Mouse (Mus musculus) activated CD4-positive, CD25-positive, alpha-beta regulatory T cell, adult 4 months (primary cell): ENCODE results near the gene Cdc7. TPM values are rescaled to one million over a fixed set of nuclear protein-coding genes. Genes with fewer than 3 reads are reported as not detected.
"Not testable (repeated sequence)": the region's sequence is repeated elsewhere in the genome, so short reads cannot be mapped to it uniquely, and the experiment has no call there.

Experiments used
- ATAC-seq: one replicate; pipeline ENCODE4 v1.8.0; 2017
- polyA plus RNA-seq, 2 experiments: library from polyadenylated mRNA; unstranded; fragments of 100-300 nt; shearing (Covaris generic); gene quantifications; one replicate each; pipeline ENCODE4 v1.2.1; 2017

Cdc7 gene
- polyA plus RNA-seq = 10 to 100 TPM; 18.9 to 24.7 TPM

GRCm38 (mm10) chr5:106963584-106964512 lies at the start of gene Cdc7:
TSS of gene Cdc7 (plus strand) at chr5:106964322.
- peak; percentile 68 for ATAC-seq

DNA sequence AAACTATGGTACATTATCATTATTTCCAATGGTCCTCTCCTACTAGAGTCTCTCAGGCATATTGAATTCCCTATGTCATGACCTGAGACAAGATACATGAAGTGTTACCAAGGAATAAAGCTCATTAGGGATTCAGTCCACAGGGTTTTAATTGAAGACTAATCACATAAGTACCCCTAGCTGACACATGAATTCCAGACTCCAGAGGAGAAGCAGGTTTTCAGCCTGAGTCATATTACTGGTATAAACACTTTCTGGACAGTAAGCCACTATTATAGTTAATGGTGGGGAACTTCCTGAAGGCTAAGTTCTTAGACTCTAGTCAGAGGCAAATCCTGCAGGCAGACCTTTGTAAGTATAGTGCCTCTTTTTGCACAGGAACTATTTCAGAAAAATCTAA lies 44.8 kb upstream of the Cdc7 start:
- ATAC-seq = no peak

DNA sequence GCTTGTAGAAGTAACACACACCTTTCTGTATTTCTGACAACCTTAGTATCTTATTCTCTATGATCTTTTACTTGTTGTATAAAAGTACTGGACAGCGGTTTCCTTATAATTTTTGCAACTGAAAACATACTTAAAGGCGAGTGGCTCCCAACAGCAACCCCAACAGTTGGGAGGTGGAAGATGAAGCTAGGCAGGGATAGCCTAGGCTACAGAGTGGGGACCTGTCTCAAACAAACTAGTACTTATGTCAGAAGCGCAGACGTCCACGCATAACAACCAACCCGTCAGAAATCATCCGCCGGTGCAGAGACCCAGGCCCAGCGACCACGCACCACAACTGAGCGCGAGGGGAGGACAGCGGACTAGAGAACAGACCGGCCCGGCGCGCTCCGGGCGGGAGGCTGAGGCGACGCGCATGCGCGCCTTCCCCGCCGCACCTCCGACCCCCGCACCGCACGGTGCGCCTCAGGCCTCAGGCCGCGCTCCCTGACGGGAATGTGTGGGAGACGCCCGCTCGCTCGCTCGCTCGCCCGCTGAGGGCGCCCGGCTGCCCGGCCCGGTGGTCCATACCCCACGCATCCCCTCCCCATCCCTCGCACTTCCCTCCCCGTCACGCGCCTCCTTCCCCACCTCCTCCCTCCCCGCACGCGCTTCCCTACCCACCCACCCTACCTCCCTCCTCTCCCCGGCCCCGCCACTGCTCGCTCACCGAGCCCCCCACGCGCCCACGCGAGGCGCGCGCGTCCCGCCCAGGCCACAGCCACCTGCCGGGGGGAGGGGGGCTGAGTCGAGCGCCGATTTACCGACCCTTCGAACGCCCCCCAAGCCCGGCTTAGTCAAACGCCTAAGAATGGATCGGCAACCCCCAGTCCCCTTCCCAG lies 38.4 kb upstream of the Cdc7 start, which contains the start of gene Hfm1:
TSS of gene Hfm1 (minus strand) at position 834 of the 881 bp plus-strand sequence.
- ATAC-seq = no peak

DNA sequence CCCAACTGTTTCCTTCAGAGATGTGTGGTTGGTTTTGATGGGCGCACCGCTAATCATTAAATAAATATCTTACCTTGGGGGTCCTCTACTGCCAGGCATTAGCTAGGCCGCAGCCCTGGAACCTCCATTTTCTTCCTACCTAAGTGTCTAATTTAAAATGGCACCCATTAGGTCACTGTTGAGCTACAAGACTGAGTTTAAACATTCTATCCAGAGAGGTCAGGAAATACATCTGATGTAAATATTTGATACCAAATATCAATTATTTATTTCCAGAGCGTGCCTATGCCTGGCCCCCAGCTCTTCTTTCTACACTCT lies 37.8 kb upstream of the Cdc7 start:
- ATAC-seq = no peak

DNA sequence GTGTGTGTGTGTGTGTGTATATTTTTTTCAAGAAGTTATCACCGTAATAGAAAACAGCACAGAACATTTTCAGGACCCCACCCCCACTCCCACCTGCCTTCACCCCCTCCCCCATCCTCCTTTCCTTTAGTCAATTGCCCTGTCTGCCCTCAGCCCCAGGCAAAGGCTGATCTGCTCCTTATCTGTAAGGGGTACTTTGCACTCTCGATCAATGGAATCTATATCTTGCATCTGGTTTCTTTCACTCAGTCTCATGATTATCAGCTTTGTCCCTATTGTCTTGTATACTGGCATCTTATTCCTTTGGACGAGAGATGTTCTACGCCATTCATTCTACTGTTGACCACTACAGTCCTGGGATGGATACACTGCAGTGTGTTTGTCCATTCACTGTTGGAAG lies 36.1 kb upstream of the Cdc7 start:
- no peak for ATAC-seq

DNA sequence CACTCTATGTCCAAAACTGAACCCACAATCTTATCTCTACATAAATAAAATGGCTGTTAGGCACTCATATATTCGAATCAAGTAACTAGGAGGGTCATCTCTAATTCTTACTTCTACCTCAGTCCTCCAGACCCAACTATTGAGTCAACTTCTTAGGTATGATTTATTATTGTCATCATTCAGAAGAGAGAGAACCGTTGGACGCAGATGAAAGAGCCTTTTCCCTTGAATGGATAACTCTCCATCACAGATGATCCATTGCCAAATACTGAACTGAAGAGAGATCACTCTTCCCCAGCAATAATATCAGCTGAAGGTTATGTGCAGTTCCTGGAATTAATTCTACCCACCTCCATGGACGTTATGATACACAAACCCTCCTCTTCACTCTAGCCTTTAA lies 17.8 kb upstream of the Cdc7 start:
- no peak for ATAC-seq

DNA sequence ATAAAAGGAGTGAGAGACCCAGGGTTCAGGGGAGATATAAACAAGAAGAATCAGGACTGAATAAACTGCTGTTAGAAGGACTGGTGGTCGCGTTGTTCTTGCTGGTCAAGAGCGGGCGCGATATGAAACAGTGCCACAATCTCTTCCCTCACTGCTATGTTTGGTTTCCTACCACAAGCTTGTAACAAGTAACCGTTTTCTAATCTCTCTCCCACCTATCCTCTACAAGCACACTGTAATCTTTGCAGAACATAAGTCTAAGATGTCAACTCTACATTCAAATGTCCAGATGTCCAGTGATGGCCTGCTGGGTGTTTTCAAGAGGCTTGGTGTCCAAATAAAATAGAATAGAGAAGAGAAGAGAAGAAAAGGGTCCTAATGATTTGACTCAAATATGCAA lies 15.4 kb upstream of the Cdc7 start:
- no peak for ATAC-seq

GRCm38 (mm10) chr5:106956467-106956866 lies 7.7 kb upstream of the Cdc7 start:
- ATAC-seq = no peak

GRCm38 (mm10) chr5:106959031-106959430 lies 5.1 kb upstream of the Cdc7 start:
- ATAC-seq = no peak

- no peak for ATAC-seq
Observed at GRCm38 (mm10) chr5:106960451-106960850, 3.7 kb upstream of the Cdc7 start.

DNA sequence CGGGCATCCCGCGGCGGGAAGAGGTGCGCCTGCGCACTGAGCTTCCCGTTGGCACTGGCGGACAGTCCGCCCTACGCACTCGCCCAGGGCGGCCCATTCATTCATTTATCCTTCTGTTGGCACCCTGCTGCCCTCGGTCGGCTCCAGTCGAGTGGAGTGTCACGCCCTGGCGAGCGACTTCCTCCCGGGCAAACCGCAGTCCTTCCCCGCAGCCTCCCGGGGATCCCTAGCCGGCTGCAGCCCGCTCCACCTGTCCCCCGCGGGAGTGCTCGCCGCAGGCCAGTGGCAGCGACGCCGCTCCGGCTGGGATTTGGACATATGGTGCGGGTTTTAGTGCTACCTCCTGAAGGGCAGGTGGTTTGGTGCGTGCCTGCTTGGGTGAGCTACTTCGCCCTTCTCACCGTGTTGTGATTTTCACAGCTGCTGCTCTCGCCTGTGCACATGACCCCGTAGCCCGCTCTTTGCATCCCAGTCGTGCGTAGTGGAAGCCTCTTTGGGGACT lies 442 bp downstream of the Cdc7 start:
- ATAC-seq = peak; percentile 81

DNA sequence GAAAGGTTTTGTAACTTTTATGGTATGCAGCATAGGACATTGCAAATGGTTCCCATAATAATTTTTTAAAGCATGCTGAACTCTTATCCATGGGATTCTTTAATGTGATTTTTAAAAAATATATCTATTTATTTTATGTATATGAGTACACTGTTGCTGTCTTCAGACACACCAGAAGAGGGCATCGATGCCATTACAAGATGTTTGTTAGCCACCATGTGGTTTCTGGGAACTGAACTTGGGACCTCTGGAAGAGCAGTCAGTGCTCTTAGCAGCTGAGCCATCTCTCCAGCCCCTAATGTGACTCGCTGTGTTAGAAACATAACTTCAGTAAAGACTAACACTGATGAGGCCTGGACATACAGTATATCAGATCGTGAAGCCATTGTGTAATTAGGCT lies 2.3 kb downstream of the Cdc7 start:
- ATAC-seq = no peak

- ATAC-seq = no peak
Observed at GRCm38 (mm10) chr5:106967578-106967977, 3.5 kb downstream of the Cdc7 start.

DNA sequence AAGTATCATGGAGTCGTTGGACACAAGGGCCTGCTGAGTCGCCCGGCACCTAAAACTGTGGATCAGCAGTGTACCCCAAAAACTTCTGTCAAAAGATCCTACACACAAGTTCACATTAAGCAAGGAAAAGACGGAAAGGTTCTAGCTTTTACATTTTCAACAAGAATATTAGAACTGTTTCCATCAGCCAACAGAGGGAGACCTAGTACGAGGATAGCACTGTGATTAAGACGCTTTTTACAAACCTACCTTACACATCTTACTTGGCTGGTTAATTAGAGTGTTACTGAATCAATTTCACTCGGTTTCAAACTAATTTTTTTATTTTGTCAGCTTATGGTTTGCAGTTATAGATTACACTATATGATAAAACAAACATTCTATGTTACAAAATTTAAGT lies 9.8 kb downstream of the Cdc7 start:
- ATAC-seq = no peak

- no peak for ATAC-seq
Observed at GRCm38 (mm10) chr5:106979156-106979555, 15.0 kb downstream of the Cdc7 start.

DNA sequence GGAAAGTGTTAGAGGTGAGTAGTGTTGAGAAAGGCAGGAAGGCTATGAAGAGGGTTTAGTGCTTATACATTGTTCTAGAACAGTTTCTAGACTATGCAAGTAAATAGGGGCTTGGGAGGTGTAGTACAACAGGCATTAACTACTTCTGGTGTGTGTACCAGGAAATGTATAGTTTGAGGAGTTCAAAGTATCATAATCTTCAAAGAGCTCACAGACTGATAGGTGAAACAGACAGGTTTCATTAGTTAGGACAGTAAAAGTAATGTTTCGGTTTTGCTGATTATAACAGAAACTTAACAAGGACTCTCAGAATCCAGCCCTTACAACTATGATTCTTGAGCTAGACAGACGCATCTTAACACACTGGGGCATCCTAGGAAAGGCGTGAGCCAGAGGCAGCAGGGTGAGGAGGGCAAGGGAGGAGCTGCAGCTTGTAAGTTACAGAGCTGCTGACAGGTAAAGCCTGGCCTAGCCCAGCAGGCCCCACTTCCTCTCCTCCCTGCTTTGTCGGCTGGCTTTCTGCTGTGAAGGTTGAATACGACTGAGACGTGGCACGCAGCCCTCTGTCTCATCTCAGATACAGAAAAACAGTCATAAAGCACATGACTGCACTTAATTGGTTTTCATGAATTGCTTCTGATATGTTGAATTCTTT lies 18.3 kb downstream of the Cdc7 start:
- ATAC-seq = peak; percentile 77

GRCm38 (mm10) chr5:106984934-106985333 lies 20.8 kb downstream of the Cdc7 start:
- not testable (repeated sequence) for ATAC-seq

GRCm38 (mm10) chr5:106985594-106985993 lies 21.5 kb downstream of the Cdc7 start:
- ATAC-seq = no peak

DNA sequence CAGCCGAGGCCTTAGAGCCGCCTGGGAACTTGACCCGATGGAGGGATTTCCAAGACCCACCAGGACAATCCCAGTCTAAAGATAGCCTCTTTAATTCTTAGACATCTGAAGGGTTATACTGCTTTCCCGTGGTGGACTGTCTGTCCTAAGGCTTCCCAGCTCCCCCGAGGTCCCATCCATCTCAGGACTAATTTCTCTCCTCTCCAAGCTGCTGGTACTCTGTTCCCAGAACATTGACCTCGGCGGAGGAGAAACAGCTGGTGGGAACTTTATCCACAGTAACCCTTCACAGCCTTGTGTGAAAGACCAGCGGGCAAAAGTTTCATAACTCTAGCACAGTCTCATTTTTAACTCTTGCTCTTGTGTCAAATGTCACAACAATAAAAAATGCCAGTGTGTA lies 25.1 kb downstream of the Cdc7 start:
- ATAC-seq = no peak

GRCm38 (mm10) chr5:106989786-106990185 lies 25.7 kb downstream of the Cdc7 start:
- ATAC-seq = no peak

DNA sequence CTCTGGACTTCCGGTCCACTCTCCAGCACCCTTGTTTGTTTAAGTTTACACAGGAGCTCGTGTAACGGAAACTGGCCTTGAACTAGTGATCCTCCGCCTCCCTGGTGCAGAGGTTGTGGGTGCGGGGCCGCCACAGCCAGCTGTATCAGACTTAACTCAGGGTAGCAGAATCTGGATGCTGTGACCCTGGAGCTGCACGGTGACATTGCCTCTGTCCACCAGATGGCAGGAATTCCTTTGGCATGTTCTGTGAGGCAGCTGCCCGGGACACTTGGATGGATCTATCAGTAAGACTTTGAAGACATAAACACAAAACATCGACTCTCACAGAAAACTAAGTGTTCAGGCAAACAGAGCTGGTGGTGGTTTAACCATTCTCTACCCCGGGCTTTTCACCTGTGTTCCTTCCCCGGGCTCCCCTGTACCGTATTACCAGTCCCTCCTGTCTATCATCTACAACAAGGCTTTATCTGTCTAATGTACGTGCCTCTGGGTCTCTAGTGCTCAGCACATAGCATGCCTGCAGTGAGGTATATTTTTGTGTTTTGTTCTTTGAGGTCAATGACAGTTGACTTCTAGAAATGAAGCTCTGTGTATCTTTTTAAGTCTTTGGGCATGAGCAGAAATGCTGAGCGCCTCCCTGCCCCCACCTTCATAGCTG lies 26.6 kb downstream of the Cdc7 start:
- peak; percentile 57 for ATAC-seq

DNA sequence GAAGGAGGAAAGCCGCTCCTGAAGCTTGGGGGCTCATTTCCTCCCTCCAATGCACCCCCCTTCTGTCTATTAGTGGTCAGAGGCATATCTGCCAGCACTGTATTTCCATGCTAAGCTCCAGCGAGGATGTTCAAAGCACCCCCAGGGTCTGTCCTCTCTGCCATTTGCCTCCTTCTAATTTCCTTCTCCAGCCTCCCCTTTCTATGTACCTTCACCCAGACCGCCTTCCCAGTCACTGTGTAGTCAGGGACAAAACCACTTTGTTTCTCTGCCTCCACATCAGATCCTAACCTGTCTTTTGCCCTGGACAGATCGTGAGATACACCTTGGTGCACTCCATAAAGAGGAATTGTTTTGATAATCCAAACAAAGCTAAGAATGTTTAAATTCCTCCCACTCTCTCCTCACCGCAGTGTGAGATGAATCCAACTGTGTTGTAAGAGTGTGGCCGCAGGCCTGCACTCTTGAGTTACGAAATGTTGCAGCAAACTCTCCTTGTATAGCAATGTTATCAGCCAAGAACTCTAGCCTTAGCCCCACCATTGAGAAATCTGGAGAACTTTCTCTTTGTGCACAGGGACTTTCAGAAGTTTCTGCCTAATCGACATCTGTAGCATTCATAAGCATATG lies 27.3 kb downstream of the Cdc7 start:
- ATAC-seq = no peak
